11 mouse cellular contexts compared by ENCODE assay signal in the genomic region with DNA sequence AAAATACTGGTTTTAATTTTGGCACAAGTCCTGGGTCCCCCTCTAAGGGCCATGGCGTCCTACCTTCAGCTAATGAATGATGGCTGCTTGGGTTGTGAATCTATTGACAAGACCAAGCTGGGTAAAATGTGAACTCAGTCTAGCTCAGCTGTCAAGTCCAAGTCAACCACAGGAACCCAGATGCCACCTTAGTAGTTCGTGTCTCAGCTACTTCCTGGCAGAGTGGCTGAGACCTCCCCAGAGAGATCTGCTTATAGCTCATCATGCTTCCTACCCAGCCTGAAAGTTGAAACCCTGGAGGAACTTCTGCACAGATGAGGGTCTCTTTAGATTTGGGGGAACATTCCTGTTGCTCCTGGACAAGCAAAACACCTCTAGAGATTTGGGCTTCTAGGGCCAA. TPM values are rescaled to one million over a fixed set of nuclear protein-coding genes. Genes with fewer than 3 reads are reported as not detected.
DNase-seq lines count a peak whose midpoint lies in the region; ATAC-seq lines count a peak whose summit lies in the region.
"Had no signal": no experiment of that assay in that cellular context is flagged by ENCODE, and none has a peak within 500 bp of the region (broad histone marks: within the 10 kb centered on the region; RNA-seq: fewer than 3 reads in every experiment).

No protein-coding gene starts in this region.

- no peak overlapping the region for H3K27ac ChIP-seq in intestine, embryonic 15.5 days
- H3K27ac ChIP-seq in intestine, embryonic 16.5 days (ENCODE audit: low read length): no peak overlapping the region
- H3K27ac ChIP-seq in brown adipose tissue, adult 24 weeks (replicated peaks; ENCODE audit: low read depth, low read length): peak overlapping the region; percentile 26
- peak overlapping the region; percentile 98; the same call in 1 of the 2 replicates for H3K27ac ChIP-seq in hindbrain, embryonic 11.5 days (ENCODE audit: low read depth, low read length)
- H3K27ac ChIP-seq: liver, embryonic 14.5 days had no signal

- H3K27me3 ChIP-seq in intestine, embryonic 15.5 days (replicated peaks): peaks cover 34% of the 10 kb centered on the region
- peaks cover 15% of the 10 kb centered on the region for H3K27me3 ChIP-seq in intestine, embryonic 16.5 days (replicated peaks; ENCODE audit: control insufficient read depth, insufficient read depth, low read length)
- 0 out of 2 replicates have a peak, but pooled peaks cover 3% of the 10 kb centered on the region for H3K27me3 ChIP-seq in hindbrain, embryonic 11.5 days (ENCODE audit: control insufficient read depth, insufficient read depth, low read length)

- H3K4me3 ChIP-seq in intestine, embryonic 15.5 days (replicated peaks): no peak overlapping the region
- H3K4me3 ChIP-seq in intestine, embryonic 16.5 days (ENCODE audit: low read length): no peak overlapping the region
- H3K4me3 ChIP-seq in brown adipose tissue, adult 24 weeks (ENCODE audit: insufficient read depth, low read depth, low read length): peak overlapping the region; percentile 40
- peak overlapping the region; percentile 90 for H3K4me3 ChIP-seq in hindbrain, embryonic 11.5 days (ENCODE audit: low read depth, low read length)

- DNase-seq in hindbrain, embryonic 11.5 days (ENCODE audit: low spot score): no peak
- DNase-seq in natural killer cell, adult 2 months (ENCODE audit: low spot score in 2 of 2): peak; percentile 62 to 69
- no peak for DNase-seq in adrenal gland, postnatal 4 days (ENCODE audit: low spot score in 2 of 2)
- DNase-seq in retina, postnatal 1 day: no peak
- DNase-seq in urinary bladder, postnatal 4 days (ENCODE audit: low spot score in 2 of 2): no peak
- DNase-seq: cerebellum, postnatal 10 days had no signal

- H3K36me3 ChIP-seq in intestine, embryonic 15.5 days: no peaks in the 10 kb centered on the region
- H3K36me3 ChIP-seq in intestine, embryonic 16.5 days (ENCODE audit: control insufficient read depth, insufficient read depth, low read length): no peaks in the 10 kb centered on the region
- 0 out of 2 replicates have a peak, but pooled peaks cover 3% of the 10 kb centered on the region for H3K36me3 ChIP-seq in hindbrain, embryonic 11.5 days (ENCODE audit: control insufficient read depth, insufficient read depth, low read length)

- 70% methylated on average over 2 of the region's 2 CpGs for WGBS in intestine, embryonic 15.5 days
- 79% methylated on average over 2 of the region's 2 CpGs for WGBS in intestine, embryonic 16.5 days
- 52% methylated on average over 2 of the region's 2 CpGs for WGBS in hindbrain, embryonic 11.5 days

- H3K4me1 ChIP-seq in intestine, embryonic 15.5 days (replicated peaks): peaks cover 34% of the 10 kb centered on the region
- peaks cover 13% of the 10 kb centered on the region for H3K4me1 ChIP-seq in intestine, embryonic 16.5 days (ENCODE audit: control insufficient read depth, insufficient read depth, low read length)
- peaks cover 16% of the 10 kb centered on the region for H3K4me1 ChIP-seq in brown adipose tissue, adult 24 weeks (ENCODE audit: control insufficient read depth, insufficient read depth, insufficient read length, low read length)
- H3K4me1 ChIP-seq in hindbrain, embryonic 11.5 days (replicated peaks; ENCODE audit: control insufficient read depth, insufficient read depth, low read length): peaks cover 15% of the 10 kb centered on the region

- no peak overlapping the region for H3K9ac ChIP-seq in intestine, embryonic 15.5 days
- H3K9ac ChIP-seq in intestine, embryonic 16.5 days (ENCODE audit: low read depth, low read length): no peak overlapping the region
- H3K9ac ChIP-seq in hindbrain, embryonic 11.5 days (ENCODE audit: low read depth, low read length): peak overlapping the region; percentile 15; the same call in 1 of the 2 replicates
- H3K9ac ChIP-seq: liver, embryonic 14.5 days had no signal

- no peaks in the 10 kb centered on the region for H3K9me3 ChIP-seq in intestine, embryonic 15.5 days
- no peaks in the 10 kb centered on the region for H3K9me3 ChIP-seq in intestine, embryonic 16.5 days (ENCODE audit: control insufficient read depth, low read length)
- no peaks in the 10 kb centered on the region for H3K9me3 ChIP-seq in hindbrain, embryonic 11.5 days (ENCODE audit: control insufficient read depth, low read length)

- H3K4me2 ChIP-seq in intestine, embryonic 15.5 days (replicated peaks): peak overlapping the region; percentile 42; the same call in 1 of the 2 replicates
- H3K4me2 ChIP-seq in intestine, embryonic 16.5 days (ENCODE audit: low read depth, low read length): no peak overlapping the region
- peak overlapping the region; percentile 83 for H3K4me2 ChIP-seq in hindbrain, embryonic 11.5 days (replicated peaks; ENCODE audit: low read depth, low read length)

- ATAC-seq in intestine, embryonic 15.5 days: no peak
- no peak for ATAC-seq in intestine, embryonic 16.5 days
- ATAC-seq in hindbrain, embryonic 11.5 days (ENCODE audit: low FRiP score): no peak

RNA-seq across cellular contexts. Expression of a gene that starts 2.8 kb away (rescaled TPM):
- 14.3 and 19.3 TPM in 2 replicates for polyA plus RNA-seq in intestine, embryonic 15.5 days (2015; fragmentation: Nextera tagmentation; extraction: Ambion mirVana)
- polyA plus RNA-seq in intestine, embryonic 16.5 days (2015; fragmentation: Nextera tagmentation; extraction: Ambion mirVana): 11.0 and 14.4 TPM in 2 replicates
- 6.4 and 7.1 TPM in 2 replicates for polyA plus RNA-seq in brown adipose tissue, adult 24 weeks (2012; ENCODE audit: insufficient read depth, insufficient read length, missing spikeins)
- polyA plus RNA-seq in hindbrain, embryonic 11.5 days (2014; fragmentation: Nextera tagmentation; extraction: Ambion mirVana): 44.6 and 60.5 TPM in 2 replicates
- 10 to 100 TPM; 10.2 to 18.4 TPM for total RNA-seq in adrenal gland, postnatal 4 days (2021)

RNA-seq across cellular contexts. Expression of a gene that starts 13.3 kb away (rescaled TPM):
- polyA plus RNA-seq in intestine, embryonic 15.5 days (2015; fragmentation: Nextera tagmentation; extraction: Ambion mirVana): 16.4 and 18.5 TPM in 2 replicates
- 23.0 and 23.4 TPM in 2 replicates for polyA plus RNA-seq in intestine, embryonic 16.5 days (2015; fragmentation: Nextera tagmentation; extraction: Ambion mirVana)
- 1.8 and 6.0 TPM in 2 replicates for polyA plus RNA-seq in brown adipose tissue, adult 24 weeks (2012; ENCODE audit: insufficient read depth, insufficient read length, missing spikeins)
- polyA plus RNA-seq in hindbrain, embryonic 11.5 days (2014; fragmentation: Nextera tagmentation; extraction: Ambion mirVana): 0.94 and 2.4 TPM in 2 replicates
- total RNA-seq in adrenal gland, postnatal 4 days (2021): 10 to 100 TPM; 23.1 to 24.3 TPM

RNA-seq across cellular contexts. Expression of a gene that starts 28.0 kb away (rescaled TPM):
- 94.8 and 106 TPM in 2 replicates for polyA plus RNA-seq in intestine, embryonic 15.5 days (2015; fragmentation: Nextera tagmentation; extraction: Ambion mirVana)
- 99.9 and 102 TPM in 2 replicates for polyA plus RNA-seq in intestine, embryonic 16.5 days (2015; fragmentation: Nextera tagmentation; extraction: Ambion mirVana)
- 15.4 and 19.0 TPM in 2 replicates for polyA plus RNA-seq in brown adipose tissue, adult 24 weeks (2012; ENCODE audit: insufficient read depth, insufficient read length, missing spikeins)
- 89.6 and 93.7 TPM in 2 replicates for polyA plus RNA-seq in hindbrain, embryonic 11.5 days (2014; fragmentation: Nextera tagmentation; extraction: Ambion mirVana)
- 10 to 100 TPM; 64.8 to 65.8 TPM for total RNA-seq in adrenal gland, postnatal 4 days (2021)

RNA-seq across cellular contexts. Expression of a gene that starts 31.1 kb away (rescaled TPM):
- not detected in 2 replicates for polyA plus RNA-seq in intestine, embryonic 15.5 days (2015; fragmentation: Nextera tagmentation; extraction: Ambion mirVana)
- polyA plus RNA-seq in intestine, embryonic 16.5 days (2015; fragmentation: Nextera tagmentation; extraction: Ambion mirVana): not detected in 2 replicates
- polyA plus RNA-seq in brown adipose tissue, adult 24 weeks (2012; ENCODE audit: insufficient read depth, insufficient read length, missing spikeins): not detected in 2 replicates
- not detected in 2 replicates for polyA plus RNA-seq in hindbrain, embryonic 11.5 days (2014; fragmentation: Nextera tagmentation; extraction: Ambion mirVana)
- total RNA-seq in adrenal gland, postnatal 4 days (2021): not detected
- total RNA-seq: granulocyte monocyte progenitor cell, adult 5-6 weeks had no signal
- polyA plus RNA-seq: liver, embryonic 14.5 days had no signal

RNA-seq across cellular contexts. Expression of a gene that starts 35.2 kb away (rescaled TPM):
- polyA plus RNA-seq in intestine, embryonic 15.5 days (2015; fragmentation: Nextera tagmentation; extraction: Ambion mirVana): not detected in 2 replicates
- polyA plus RNA-seq in intestine, embryonic 16.5 days (2015; fragmentation: Nextera tagmentation; extraction: Ambion mirVana): 0.12 and 0.62 TPM in 2 replicates
- polyA plus RNA-seq in brown adipose tissue, adult 24 weeks (2012; ENCODE audit: insufficient read depth, insufficient read length, missing spikeins): not detected in 2 replicates
- polyA plus RNA-seq in hindbrain, embryonic 11.5 days (2014; fragmentation: Nextera tagmentation; extraction: Ambion mirVana): not detected in 2 replicates
- under 1 TPM; 0.45 to 0.68 TPM for total RNA-seq in adrenal gland, postnatal 4 days (2021)
- total RNA-seq: granulocyte monocyte progenitor cell, adult 5-6 weeks had no signal

Comparison
In these comparisons a context has a peak if more than half of its experiments do, and no peak if none do; other contexts are left out.
1. H3K27ac ChIP-seq: peak in brown adipose tissue, adult 24 weeks (single experiment) and hindbrain, embryonic 11.5 days (single experiment); none in intestine, embryonic 15.5 days (single experiment) and intestine, embryonic 16.5 days (single experiment).
2. H3K4me3 ChIP-seq: peak in brown adipose tissue, adult 24 weeks (single experiment) and hindbrain, embryonic 11.5 days (single experiment); none in intestine, embryonic 15.5 days (single experiment) and intestine, embryonic 16.5 days (single experiment).
3. DNase-seq: peak in natural killer cell, adult 2 months (2 of 2); none in hindbrain, embryonic 11.5 days (single experiment), adrenal gland, postnatal 4 days (0 of 2), retina, postnatal 1 day (single experiment) and urinary bladder, postnatal 4 days (0 of 2).